14 mouse cellular contexts compared by ENCODE assay signal in the genomic region with DNA sequence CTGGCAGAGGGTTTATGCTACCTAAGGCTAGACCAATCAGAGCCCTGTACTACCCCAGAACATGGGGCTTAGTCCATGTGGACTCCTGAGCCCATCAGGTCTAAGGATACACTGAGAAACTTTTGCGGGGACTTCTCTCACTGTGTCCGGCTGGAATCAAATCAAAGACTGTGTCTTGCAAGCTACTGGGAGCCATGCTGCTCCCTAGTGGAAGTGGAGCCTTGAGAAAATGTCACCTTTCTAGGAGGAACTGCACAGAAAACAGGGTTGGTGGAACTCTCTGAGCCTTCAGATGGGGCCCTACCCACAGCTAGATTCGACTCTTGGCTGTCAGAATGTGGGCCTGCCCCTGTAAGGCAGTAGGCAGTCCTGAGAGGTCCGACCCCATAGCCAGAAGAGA. TPM values are rescaled to one million over a fixed set of nuclear protein-coding genes. Genes with fewer than 3 reads are reported as not detected.
DNase-seq lines count a peak whose midpoint lies in the region; ATAC-seq lines count a peak whose summit lies in the region.
"Had no signal": no experiment of that assay in that cellular context is flagged by ENCODE, and none has a peak within 500 bp of the region (broad histone marks: within the 10 kb centered on the region; RNA-seq: fewer than 3 reads in every experiment).

No protein-coding gene starts in this region.

- H3K4me2 ChIP-seq in forebrain, embryonic 16.5 days (ENCODE audit: low read length), result no peak overlapping the region
- no peak overlapping the region for H3K4me2 ChIP-seq in intestine, embryonic 15.5 days (replicated peaks)
- H3K4me2 ChIP-seq: neural tube, embryonic 12.5 days had no signal

- H3K9ac ChIP-seq in forebrain, embryonic 16.5 days (replicated peaks; ENCODE audit: low read depth, low read length), result no peak overlapping the region
- H3K9ac ChIP-seq in intestine, embryonic 15.5 days, result no peak overlapping the region
- H3K9ac ChIP-seq: neural tube, embryonic 12.5 days had no signal

- no peak for ATAC-seq in forebrain, embryonic 16.5 days
- no peak for ATAC-seq in erythroblast, adult 5-6 weeks (replicated peaks; ENCODE audit: low FRiP score, poor library complexity, severe bottlenecking)
- ATAC-seq in intestine, embryonic 15.5 days, result no peak
- ATAC-seq: Patski had no signal

- no peaks in the 10 kb centered on the region for H3K36me3 ChIP-seq in forebrain, embryonic 10.5 days (replicated peaks)
- H3K36me3 ChIP-seq in forebrain, embryonic 16.5 days (ENCODE audit: control insufficient read depth, insufficient read depth), result no peaks in the 10 kb centered on the region
- no peaks in the 10 kb centered on the region for H3K36me3 ChIP-seq in intestine, embryonic 15.5 days
- H3K36me3 ChIP-seq: neural tube, embryonic 12.5 days had no signal

- peak; percentile 22 for DNase-seq in forebrain, embryonic 10.5 days (ENCODE audit: extremely low spot score, low spot score)
- DNase-seq in left cerebral cortex, adult 18-20 months (ENCODE audit: low spot score in 2 of 2), result peak; percentile 56 to 61
- DNase-seq in left cerebral cortex, postnatal 36 days (ENCODE audit: low spot score in 2 of 2), result no peak
- DNase-seq in B cell, adult 2 months, result peak; percentile 52 to 60
- DNase-seq in cerebellum, postnatal 36 days, result peak; percentile 57 to 63

- peaks cover 35% of the 10 kb centered on the region for H3K4me1 ChIP-seq in forebrain, embryonic 10.5 days
- H3K4me1 ChIP-seq in forebrain, embryonic 16.5 days (replicated peaks; ENCODE audit: control insufficient read depth, insufficient read depth, low read length), result no peaks in the 10 kb centered on the region
- peaks cover 21% of the 10 kb centered on the region for H3K4me1 ChIP-seq in intestine, embryonic 15.5 days (replicated peaks)

- 49% methylated on average over 4 of the region's 4 CpGs for WGBS in forebrain, embryonic 10.5 days
- 49% methylated on average over 4 of the region's 4 CpGs for WGBS in forebrain, embryonic 16.5 days
- WGBS in intestine, embryonic 15.5 days, result 46% methylated on average over 4 of the region's 4 CpGs

- peak overlapping the region; percentile 51; the same call in 1 of the 2 replicates for H3K27ac ChIP-seq in forebrain, embryonic 10.5 days
- H3K27ac ChIP-seq in forebrain, embryonic 16.5 days (ENCODE audit: low read length), result no peak overlapping the region
- no peak overlapping the region for H3K27ac ChIP-seq in intestine, embryonic 15.5 days
- H3K27ac ChIP-seq: neural tube, embryonic 12.5 days had no signal

- no peaks in the 10 kb centered on the region for H3K9me3 ChIP-seq in forebrain, embryonic 10.5 days
- no peaks in the 10 kb centered on the region for H3K9me3 ChIP-seq in forebrain, embryonic 16.5 days (ENCODE audit: control insufficient read depth, low read length)
- no peaks in the 10 kb centered on the region for H3K9me3 ChIP-seq in intestine, embryonic 15.5 days
- H3K9me3 ChIP-seq: neural tube, embryonic 12.5 days had no signal

- peaks cover 9% of the 10 kb centered on the region for H3K27me3 ChIP-seq in forebrain, embryonic 10.5 days (ENCODE audit: poor library complexity, severe bottlenecking)
- H3K27me3 ChIP-seq in forebrain, embryonic 16.5 days (replicated peaks; ENCODE audit: control insufficient read depth, insufficient read depth, low read length), result no peaks in the 10 kb centered on the region
- no peaks in the 10 kb centered on the region for H3K27me3 ChIP-seq in intestine, embryonic 15.5 days (replicated peaks)
- H3K27me3 ChIP-seq: neural tube, embryonic 12.5 days; Patski had no signal

- intact Hi-C loops in left cerebral cortex, postnatal 36 days (cut with DNase I), result loop anchor here (2.0 kb wide), 1 partner anchor 138 kb away; no protein-coding TSS in a partner anchor

- no peak overlapping the region for H3K4me3 ChIP-seq in forebrain, embryonic 10.5 days
- no peak overlapping the region for H3K4me3 ChIP-seq in forebrain, embryonic 16.5 days (replicated peaks; ENCODE audit: low read length)
- no peak overlapping the region for H3K4me3 ChIP-seq in intestine, embryonic 15.5 days (replicated peaks)
- H3K4me3 ChIP-seq: neural tube, embryonic 12.5 days had no signal

RNA-seq across cellular contexts. Expression of a gene that starts 18.5 kb away (rescaled TPM):
- polyA plus RNA-seq in forebrain, embryonic 10.5 days (2016; fragmentation: Nextera tagmentation; extraction: Ambion mirVana), result 2.3 and 3.1 TPM in 2 replicates
- polyA plus RNA-seq in forebrain, embryonic 16.5 days (2015; fragmentation: Nextera tagmentation; extraction: Ambion mirVana), result 1.8 and 2.8 TPM in 2 replicates
- total RNA-seq in left cerebral cortex, adult 18-20 months (2021), result 1 to 10 TPM; 3.2 to 3.8 TPM
- total RNA-seq in left cerebral cortex, postnatal 36 days (2021), result 1 to 10 TPM; 3.5 TPM
- total RNA-seq in erythroblast, adult 5-6 weeks (2015; ENCODE audit: low replicate concordance), result not detected in 2 replicates
- total RNA-seq in erythroblast, adult 5-6 weeks (2017; ENCODE audit: low replicate concordance), result not detected in 2 replicates
- polyA plus RNA-seq in intestine, embryonic 15.5 days (2015; fragmentation: Nextera tagmentation; extraction: Ambion mirVana), result 2.5 and 2.6 TPM in 2 replicates

RNA-seq across cellular contexts. Expression of a gene that starts 47.4 kb away (rescaled TPM):
- not detected in 2 replicates for polyA plus RNA-seq in forebrain, embryonic 10.5 days (2016; fragmentation: Nextera tagmentation; extraction: Ambion mirVana)
- polyA plus RNA-seq in forebrain, embryonic 16.5 days (2015; fragmentation: Nextera tagmentation; extraction: Ambion mirVana), result not detected in 2 replicates
- not detected for total RNA-seq in left cerebral cortex, adult 18-20 months (2021)
- not detected for total RNA-seq in left cerebral cortex, postnatal 36 days (2021)
- total RNA-seq in erythroblast, adult 5-6 weeks (2015; ENCODE audit: low replicate concordance), result not detected in 2 replicates
- total RNA-seq in erythroblast, adult 5-6 weeks (2017; ENCODE audit: low replicate concordance), result not detected in 2 replicates
- polyA plus RNA-seq in intestine, embryonic 15.5 days (2015; fragmentation: Nextera tagmentation; extraction: Ambion mirVana), result not detected in 2 replicates
- total RNA-seq: liver, adult 2 months had no signal
- polyA plus RNA-seq: cortical plate, adult 2 months; heart, embryonic 16.5 days; liver, adult 2 months; neural tube, embryonic 12.5 days; stomach, embryonic 16.5 days had no signal

Comparison
In these comparisons a context has a peak if more than half of its experiments do, and no peak if none do; other contexts are left out.
1. DNase-seq: peak in forebrain, embryonic 10.5 days (single experiment), left cerebral cortex, adult 18-20 months (2 of 2), B cell, adult 2 months (2 of 2) and cerebellum, postnatal 36 days (2 of 2); none in left cerebral cortex, postnatal 36 days (0 of 2).
2. RNA of a gene that starts 18.5 kb away (total RNA-seq): 3.2 to 3.8 TPM in left cerebral cortex, adult 18-20 months and 3.5 TPM in left cerebral cortex, postnatal 36 days; not detected in erythroblast, adult 5-6 weeks; every median in the first group is over 4 times any median in the second.